Mouse (Mus musculus): ENCODE data around the gene Trp53rkb.

The Trp53rkb gene

DNA sequence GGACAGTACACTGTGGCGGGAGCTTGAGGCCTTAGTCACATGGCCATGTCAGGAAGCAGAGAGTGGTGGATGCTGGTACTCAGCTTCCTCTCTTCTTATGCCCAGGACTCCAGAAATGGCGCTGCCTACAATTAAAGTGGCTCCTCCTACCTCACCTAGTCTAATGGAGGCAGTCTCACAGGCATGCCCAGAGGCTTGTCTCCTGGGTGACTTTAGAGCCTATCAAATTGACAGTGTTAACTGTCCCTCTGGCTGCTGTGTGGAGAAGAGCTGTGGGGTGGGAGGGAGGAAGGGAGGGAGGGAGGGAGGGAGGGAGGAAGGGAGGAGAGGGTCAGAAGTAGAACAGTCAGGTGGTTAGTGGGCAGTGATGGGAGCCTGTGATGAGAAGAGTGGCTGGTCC lies 28.5 kb downstream of the Trp53rkb start:
- TF ChIP-seq GATA4 (IDR thresholded peaks at IDR 0.05; ENCODE audit: insufficient replicate concordance, low read length): no peak

DNA sequence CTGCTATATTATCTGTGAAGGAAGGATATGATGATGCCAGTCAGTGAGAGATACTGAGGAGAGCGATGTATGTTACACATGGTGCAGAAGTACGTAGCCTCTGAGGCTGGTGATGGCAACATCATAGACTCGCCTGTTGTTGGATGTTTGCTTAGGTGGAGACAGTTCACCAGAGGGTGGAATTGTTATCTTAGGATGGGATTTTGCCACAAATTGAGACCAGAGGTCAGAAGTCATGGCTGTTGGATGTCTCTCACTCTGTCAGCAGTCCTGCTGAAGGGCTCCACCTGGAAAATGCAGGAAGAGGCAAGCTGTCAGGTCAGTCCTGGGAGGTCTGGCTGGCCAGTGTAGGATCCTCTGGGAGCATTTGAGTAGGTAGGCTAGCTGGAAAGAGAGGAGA lies 29.1 kb downstream of the Trp53rkb start:
- TF ChIP-seq GATA4 (IDR thresholded peaks at IDR 0.05; ENCODE audit: insufficient replicate concordance, low read length): no peak

DNA sequence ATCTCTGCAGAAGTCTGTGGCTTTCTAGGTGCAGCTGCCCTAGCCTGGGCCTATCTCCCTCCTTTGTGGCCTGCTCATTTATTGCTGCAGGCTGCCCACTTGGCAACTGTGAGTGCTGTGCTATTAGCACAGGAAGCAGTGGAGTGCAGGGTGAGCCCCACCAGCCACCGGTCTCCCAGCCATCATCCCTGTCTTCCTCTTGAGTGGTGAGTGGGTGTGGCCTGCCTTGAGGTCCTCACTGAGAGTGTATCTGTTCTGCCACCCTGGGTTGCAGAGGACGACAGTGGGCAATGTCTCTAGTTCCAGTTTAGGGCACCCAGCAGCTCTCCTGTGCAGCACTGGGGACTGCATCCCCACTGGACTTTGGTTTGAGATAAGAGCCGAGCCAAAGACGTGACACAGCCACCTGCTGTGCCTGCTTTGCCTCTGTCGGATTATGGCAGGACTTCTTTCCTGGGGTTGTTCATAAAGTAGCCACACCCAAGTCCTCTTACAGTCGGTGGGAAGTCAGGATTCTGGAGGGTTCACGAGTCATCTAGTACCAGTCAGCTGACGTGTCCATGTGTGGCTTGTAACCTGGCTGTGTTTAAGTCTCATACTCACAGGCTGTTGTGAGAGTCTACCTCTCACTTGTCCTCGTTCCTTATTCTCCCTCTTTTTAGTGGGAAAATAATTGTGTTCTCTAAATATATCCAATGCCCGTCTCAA lies 29.9 kb downstream of the Trp53rkb start:
- TF ChIP-seq GATA4 (IDR thresholded peaks at IDR 0.05; ENCODE audit: insufficient replicate concordance, low read length): peak; percentile 58; the same call in 1 of the 2 replicates

DNA sequence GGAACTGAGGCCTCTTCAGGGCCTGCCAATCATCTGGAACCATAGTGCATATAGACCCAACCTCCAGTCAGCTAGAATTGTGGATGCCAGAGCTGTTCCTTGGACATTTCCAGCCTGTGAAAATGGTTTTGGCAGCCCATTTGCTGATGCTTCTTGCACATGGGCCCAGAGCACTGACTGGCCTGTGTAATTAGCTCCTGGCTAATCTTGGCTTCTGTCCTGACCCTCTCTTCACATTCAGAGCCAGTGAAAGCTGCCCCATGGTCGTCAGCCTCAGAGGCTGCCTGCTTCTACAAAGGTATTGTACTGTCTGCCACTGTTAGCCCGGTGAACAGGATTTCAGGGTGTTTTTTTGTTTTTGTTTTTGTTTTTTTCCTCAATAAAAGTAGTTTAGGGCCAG lies 30.6 kb downstream of the Trp53rkb start:
- no peak for TF ChIP-seq GATA4 (IDR thresholded peaks at IDR 0.05; ENCODE audit: insufficient replicate concordance, low read length)

DNA sequence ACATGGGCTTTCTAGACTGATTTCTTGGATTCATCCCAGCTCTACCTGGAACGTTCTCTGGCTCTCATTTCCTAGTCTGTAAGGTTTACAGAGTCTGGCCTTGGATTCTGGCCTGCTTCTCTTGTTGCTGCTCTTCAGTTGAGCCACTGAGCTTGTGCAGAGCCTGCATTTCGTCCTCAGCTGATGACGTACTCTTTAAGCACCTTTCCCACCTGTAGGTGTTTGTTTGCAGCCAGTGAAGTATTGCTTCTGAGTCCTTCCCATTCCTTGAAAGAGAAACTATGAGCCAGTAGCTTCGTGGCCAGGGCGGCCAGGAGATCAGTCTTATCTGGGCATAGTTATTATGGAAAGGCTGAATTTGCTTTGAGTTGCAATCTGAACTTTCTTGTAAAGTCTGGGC lies 32.1 kb downstream of the Trp53rkb start:
- no peak for TF ChIP-seq GATA4 (IDR thresholded peaks at IDR 0.05; ENCODE audit: insufficient replicate concordance, low read length)

DNA sequence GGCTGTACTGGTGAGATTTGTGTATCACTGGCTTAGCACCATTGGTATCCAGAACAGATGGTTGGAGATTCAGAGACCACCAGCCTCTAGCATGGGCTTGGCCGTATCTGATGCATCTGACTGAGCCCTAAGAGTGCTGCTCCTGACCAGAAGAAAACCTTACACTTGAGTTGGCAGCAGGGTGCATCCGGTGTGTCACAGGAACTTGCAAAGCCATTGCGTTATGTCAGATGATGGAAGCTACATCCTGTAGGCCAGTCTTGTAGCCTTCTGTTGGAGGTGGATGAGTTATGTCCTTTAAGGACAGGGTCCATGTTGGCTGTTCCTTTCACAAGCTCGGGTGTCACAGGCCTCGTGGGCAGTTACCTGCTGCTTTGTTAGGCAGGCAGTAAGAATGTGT lies 32.7 kb downstream of the Trp53rkb start:
- no peak for TF ChIP-seq GATA4 (IDR thresholded peaks at IDR 0.05; ENCODE audit: insufficient replicate concordance, low read length)

DNA sequence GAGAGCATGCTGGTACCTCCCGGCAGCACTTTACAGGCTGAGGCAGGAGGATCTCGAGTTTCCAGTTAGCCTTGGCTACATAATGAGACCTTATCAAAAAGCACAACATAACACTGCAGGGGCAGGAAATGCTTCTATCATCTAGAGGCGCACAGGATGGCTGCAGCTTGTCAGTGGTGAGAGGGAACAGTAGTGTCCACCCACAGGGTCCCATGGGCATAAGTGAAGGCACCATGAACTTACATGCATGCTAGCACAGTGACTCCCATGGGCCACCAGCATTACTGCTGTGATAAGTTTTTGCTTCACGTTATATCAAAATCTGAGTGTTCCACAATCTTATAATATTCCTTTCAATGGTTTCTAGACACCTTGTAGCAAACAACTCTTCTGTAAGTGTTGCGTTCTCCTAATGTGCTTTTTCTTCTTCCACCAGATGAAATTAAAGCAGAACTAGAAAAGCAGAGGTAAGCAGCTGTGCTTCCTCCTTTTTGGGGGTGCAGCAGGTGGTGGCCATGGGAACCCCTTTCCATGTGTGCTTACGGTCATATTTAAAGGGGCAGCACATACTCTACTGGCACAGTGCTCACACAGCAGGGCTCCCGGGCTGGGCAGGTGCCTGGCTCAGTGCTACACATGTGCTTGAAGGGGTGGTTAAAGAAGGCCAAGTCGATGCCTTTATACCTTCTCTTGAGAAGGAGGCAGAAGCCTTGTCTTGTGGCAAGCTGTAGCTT lies 34.3 kb downstream of the Trp53rkb start:
- no peak for TF ChIP-seq GATA4 (IDR thresholded peaks at IDR 0.05; ENCODE audit: insufficient replicate concordance, low read length)

DNA sequence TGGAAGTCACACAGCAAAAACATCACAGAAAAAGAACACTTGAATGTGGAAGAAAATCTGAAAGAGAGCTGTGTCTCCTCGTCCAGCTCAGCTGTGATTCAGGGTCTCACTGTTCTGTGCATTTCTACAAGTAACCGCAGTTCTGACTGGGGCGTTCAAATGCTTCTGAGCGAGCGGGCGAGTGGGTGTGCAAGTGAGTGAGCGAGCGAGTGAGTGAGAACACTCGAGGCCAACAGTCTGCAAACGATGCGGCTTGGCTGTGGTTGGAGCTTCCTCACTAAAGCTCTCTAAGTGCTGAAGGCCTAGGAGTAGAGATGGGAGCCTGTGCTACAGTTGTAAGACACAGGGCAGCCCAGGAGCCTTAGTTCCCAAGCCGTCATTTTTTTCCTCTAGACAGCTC lies 36.0 kb downstream of the Trp53rkb start:
- no peak for TF ChIP-seq GATA4 (IDR thresholded peaks at IDR 0.05; ENCODE audit: insufficient replicate concordance, low read length)

DNA sequence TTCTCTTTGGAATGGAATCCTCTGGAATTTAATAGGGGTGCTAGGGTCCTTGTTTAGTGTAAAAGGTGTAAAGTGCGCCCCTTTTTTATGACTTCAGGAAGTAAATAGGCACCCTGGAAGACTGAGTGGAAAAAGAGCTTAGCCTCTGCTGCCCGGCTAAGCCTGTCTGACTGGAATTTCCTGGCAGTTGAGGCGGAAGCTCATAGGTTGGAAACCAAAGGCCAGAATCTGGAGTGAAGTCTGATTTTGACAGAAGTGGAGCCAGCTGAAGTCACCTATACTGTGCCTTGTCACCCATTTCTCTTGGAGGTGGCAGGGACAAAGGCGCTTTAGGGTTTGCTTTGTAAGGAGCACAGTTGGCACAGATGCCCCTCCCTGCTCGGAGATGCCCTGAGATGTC lies 38.0 kb downstream of the Trp53rkb start:
- TF ChIP-seq GATA4 (IDR thresholded peaks at IDR 0.05; ENCODE audit: insufficient replicate concordance, low read length): no peak

DNA sequence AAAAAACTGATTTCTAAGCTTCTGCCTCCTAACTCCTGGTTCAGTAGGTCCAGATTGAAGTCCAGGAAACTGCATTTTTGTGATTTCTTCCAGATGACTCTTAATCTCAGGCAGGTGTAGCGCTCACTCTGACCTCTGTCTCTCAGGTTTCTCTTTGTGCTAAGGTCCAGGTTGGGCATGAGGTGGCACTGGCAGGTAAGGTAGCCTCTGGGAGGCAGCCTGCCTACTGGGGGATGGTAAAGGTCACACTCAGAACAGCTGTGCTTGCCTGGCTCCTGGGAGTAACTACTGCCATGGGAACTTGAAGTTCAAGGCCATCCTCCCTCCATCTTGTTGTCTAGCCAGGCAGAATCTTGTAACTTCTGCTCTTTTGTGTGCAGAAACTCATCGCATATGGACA lies 41.8 kb downstream of the Trp53rkb start:
- no peak for TF ChIP-seq GATA4 (IDR thresholded peaks at IDR 0.05; ENCODE audit: insufficient replicate concordance, low read length)

DNA sequence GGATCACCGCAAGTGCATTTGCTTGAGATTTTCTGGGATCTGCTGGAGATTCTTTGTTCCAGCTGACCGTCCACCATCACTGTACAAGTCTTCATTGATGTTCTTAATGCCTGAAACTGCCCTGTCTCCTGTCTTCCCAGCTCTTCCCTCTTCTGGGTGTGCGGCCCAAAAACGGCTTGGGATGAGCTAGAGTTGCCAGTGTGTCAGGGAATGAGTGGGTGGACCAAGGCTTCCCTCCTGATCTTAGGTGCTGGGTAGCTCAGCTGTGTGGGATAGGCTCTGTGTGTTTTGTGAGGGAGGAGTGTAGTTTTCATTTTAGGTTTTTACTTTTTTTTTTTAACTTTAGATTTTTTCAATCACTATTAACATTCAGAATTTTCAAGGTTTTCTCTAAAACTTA lies 42.5 kb downstream of the Trp53rkb start:
- TF ChIP-seq GATA4 (IDR thresholded peaks at IDR 0.05; ENCODE audit: insufficient replicate concordance, low read length): no peak

DNA sequence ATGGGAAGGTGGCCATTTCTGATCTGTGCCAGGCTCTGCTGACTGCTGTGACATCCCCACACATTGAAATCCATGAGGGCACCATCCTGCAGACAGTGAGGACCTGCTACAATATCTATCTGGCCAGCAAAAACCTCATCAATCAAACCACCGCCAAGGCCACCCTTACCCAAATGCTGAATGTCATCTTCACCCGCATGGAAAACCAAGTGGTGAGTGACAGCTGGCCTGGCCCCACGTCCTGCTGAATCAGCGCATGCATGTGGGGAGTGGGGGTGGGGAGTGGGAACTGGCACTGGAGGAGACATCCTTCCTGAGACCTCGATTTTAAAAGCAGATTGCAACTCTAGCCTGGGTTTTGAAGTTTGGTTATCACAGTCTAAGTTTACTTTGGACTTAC lies 43.2 kb downstream of the Trp53rkb start:
- TF ChIP-seq GATA4 (IDR thresholded peaks at IDR 0.05; ENCODE audit: insufficient replicate concordance, low read length): no peak

DNA sequence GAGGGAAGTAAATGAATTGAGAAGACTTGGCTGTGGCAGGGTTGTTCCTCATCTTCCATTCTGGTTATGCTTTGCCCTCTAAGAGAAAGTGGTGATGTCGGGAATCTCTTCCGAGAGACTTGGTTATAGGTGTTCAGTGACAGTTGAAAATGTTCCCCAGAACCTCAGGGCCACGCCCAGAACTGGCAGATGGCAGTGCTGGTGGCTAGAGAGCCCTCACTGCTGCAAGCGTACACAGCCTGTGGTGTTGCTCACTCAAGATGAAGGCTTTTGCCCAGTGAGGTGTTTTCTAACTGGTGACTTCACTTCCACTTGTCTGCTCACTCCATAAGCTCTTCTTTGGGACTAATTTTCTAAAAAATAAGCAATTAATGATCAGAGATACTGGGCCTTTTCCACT lies 49.5 kb downstream of the Trp53rkb start:
- no peak for TF ChIP-seq GATA4 (IDR thresholded peaks at IDR 0.05; ENCODE audit: insufficient replicate concordance, low read length)

Measured in liver, adult (tissue).